Mouse (Mus musculus) thymus, adult 2 months (tissue): ENCODE measurements around the gene Galnt9.

Experiments used
- CTCF ChIP-seq: fragments of 200-500 bp; IDR thresholded peaks from 2 replicates; pipeline ENCODE4 v1.5.1; 2012; ENCODE audit warnings: mild to moderate bottlenecking, control low read depth, low read length, moderate library complexity, borderline replicate concordance; ENCODE audit not compliant: control insufficient read depth, poor library complexity, insufficient read depth; ENCODE audit errors: extremely low read depth
- POLR2A ChIP-seq: fragments of 200-500 bp; IDR thresholded peaks from 2 replicates; pipeline ENCODE4 v1.6.1; 2012; ENCODE audit warnings: mild to moderate bottlenecking, low read length, control low read depth, moderate library complexity; ENCODE audit not compliant: control insufficient read depth, poor library complexity, insufficient read depth; ENCODE audit errors: extremely low read depth

GRCm38 (mm10) chr5:110544691-110545069, 525 bp downstream of the Galnt9 start:
- TF ChIP-seq POLR2A: no peak
- no peak for TF ChIP-seq CTCF
